Mouse (Mus musculus) gastrocnemius, adult 2 months (tissue): ENCODE measurements around the gene Fer. TPM values are rescaled to one million over a fixed set of nuclear protein-coding genes. Genes with fewer than 3 reads are reported as not detected.
A peak's percentile ranks its signal among the peaks of the same experiment; 100 is the strongest.
"Not testable (repeated sequence)": the region's sequence is repeated elsewhere in the genome, so short reads cannot be mapped to it uniquely, and the experiment has no call there.

Experiments
- DNase-seq: peaks from one replicate; pipeline ENCODE4 v3.0.0; 2022
- H3K27ac ChIP-seq: fragments of 200-600 bp; 2 replicates; pipeline ENCODE4 v1.8.1; 2022; ENCODE audit warnings: mild to moderate bottlenecking
- H3K4me3 ChIP-seq: fragments of 200-600 bp; 2 replicates; pipeline ENCODE4 v1.8.1; 2022; ENCODE audit warnings: mild to moderate bottlenecking, moderate library complexity
- CTCF ChIP-seq: fragments of 200-600 bp; IDR thresholded peaks from 2 replicates; pipeline ENCODE4 v1.8.1; 2022; ENCODE audit warnings: antibody characterized with exemption, mild to moderate bottlenecking, moderate library complexity
- intact Hi-C: fragments of 180-260 bp; cut with DNase I; formaldehyde crosslinking; loops from one replicate; pipeline ENCODE4 v1.15.1; 2025
- total RNA-seq, 2 experiments: library from RNA; stranded (reverse); gene quantifications; 2 replicates each; pipeline ENCODE4 v1.2.3; 2021

The Fer gene
- total RNA-seq, 2 experiments from 2014 or later, result 11.2 to 12.8 TPM

DNA sequence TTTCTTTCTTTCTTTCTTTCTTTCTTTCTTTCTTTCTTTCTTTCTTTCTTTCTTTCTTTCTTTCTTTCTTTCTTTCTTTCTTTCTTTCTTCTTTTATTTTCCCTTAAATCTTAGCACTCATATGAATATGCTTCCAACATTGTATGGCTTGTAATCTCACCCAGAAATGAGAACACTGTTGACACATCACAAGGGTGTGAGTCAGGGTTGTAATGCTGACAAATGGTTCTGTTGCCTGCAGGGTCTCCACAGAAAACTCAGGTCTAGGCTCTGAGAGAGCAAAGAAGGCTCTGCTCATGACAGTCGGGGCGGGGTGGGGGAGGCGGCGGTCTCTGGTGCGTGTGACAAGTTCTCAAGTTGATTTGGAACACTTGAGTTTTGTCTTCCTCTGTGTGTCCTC is 17.9 kb upstream of the Fer start:
- H3K4me3 ChIP-seq, result no peak overlapping the region
- TF ChIP-seq CTCF, result no peak
- H3K27ac ChIP-seq, result no peak overlapping the region
- DNase-seq, result no peak
- intact Hi-C loops, result no loop called here

DNA sequence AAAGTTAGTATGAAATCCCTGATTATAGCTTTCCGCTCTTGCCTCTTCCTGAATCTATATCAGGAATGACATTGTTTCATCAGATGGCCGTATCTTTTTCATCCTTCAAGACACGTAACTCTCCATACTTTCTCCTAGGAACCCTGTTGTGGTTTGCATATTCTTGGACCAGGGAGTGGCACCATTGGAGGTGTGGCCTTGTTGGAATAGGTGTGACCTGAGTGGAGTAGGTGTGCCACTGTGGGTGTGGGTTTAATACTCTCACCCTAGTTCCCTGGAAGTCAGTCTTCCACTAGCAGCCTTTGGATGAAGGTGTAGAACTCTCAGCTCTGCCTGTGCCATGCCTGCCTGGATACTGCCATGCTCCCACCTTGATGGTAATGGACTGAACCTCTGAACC is 17.1 kb upstream of the Fer start:
- intact Hi-C loops, H3K27ac ChIP-seq, DNase-seq, H3K4me3 ChIP-seq: not testable (repeated sequence)

- intact Hi-C loops, result no loop called here
- Histone ChIP-seq H3K4me3 (peak overlapping the region; percentile 79), H3K27ac (peak overlapping the region; percentile 83)
- no peak for DNase-seq
- TF ChIP-seq CTCF, result no peak
These were observed 13.7 kb upstream of the Fer start for GRCm38 (mm10) chr17:63849151-63849550.

- DNase-seq, result peak; percentile 91
- H3K4me3 ChIP-seq, result peak overlapping the region; percentile 79
- H3K27ac ChIP-seq, result peak overlapping the region; percentile 83
- intact Hi-C loops, result no loop called here
- TF ChIP-seq CTCF, result no peak
These were observed 13.3 kb upstream of the Fer start for GRCm38 (mm10) chr17:63849566-63849965.

GRCm38 (mm10) chr17:63850016-63850415 is 12.8 kb upstream of the Fer start:
- no peak for TF ChIP-seq CTCF
- H3K4me3 ChIP-seq, result peak overlapping the region; percentile 79
- DNase-seq, result no peak
- H3K27ac ChIP-seq, result peak overlapping the region; percentile 83; the same call in 1 of the 2 replicates
- intact Hi-C loops, result no loop called here

DNA sequence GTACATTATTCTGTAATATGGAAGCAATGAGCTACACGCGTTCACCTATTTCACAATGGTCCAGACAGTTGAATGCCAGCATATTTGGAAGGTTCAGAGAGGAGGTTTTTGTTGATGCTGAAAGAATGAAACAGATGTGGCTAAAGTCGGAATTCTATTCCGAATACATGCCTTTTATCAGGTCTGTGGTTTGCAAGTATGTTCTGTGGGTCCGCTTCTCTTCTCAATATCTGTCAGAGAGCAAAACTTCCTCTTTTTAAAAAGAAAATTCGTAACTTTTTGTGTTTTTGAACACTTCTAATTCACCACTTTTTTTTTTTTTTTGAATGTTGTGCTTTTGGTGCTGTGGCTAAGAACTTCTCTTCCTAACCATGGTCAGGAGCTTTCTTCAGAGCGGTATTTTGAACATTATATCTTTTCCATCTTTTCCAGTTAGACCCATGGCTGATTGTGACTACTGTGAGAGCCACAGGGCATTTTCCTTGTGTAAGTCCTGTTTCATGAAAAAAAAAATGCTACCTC is 5.8 kb upstream of the Fer start:
- H3K27ac ChIP-seq, result no peak overlapping the region
- intact Hi-C loops, result no loop called here
- no peak for TF ChIP-seq CTCF

GRCm38 (mm10) chr17:63860988-63861387 is 1.9 kb upstream of the Fer start:
- TF ChIP-seq CTCF, result no peak
- no peak overlapping the region for H3K27ac ChIP-seq
- intact Hi-C loops, result no loop called here
- no peak overlapping the region for H3K4me3 ChIP-seq
- DNase-seq, result no peak

More for the DNA sequence above, 5.8 kb upstream of the Fer start:
- no peak overlapping the region for H3K4me3 ChIP-seq
- no peak for DNase-seq

DNA sequence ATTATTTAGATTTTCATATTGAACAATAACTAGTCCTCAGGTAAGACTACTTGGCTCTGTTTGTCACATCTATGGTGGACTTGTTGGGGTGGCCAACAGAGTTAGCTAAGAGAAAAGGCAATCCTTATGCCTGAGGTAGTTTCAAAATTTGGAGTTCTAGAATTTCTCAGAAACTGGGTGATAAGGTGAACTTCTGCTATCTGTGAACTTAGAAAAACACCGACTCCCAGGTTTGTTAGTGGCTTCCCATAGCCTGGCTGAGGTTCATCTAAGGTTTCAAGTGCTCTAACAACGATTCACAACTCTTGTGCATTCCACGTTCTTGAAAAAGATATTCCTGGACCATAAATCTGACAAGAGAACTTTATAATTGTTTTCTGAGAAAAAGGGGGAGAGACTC is 463 bp upstream of the Fer start:
- no peak for DNase-seq

DNA sequence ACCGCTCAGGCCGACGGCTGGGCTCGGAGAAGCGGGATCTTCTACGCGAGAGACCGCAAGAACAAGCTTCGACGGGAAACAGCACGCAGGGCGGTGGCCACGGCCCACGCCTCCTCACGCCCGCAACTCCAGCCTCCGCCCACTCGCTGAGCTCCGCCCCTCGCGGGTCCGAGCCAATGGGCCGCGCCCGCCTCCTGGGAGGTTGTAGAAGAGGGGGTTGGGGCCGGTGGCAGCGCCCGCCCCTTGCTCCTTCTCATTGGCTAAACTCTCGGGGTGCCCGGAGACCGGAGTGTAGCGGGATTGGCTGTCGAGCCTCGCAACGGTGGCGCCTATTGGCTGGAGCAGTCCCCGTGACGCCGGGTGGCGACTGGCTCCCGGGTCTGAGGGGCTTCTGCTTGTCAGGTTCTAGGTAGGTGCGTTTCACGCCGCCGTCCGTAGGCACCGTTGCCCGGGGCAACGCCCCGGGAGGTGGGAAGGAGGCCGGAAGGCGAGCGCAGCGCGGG is 836 bp downstream of the Fer start, which contains the start of gene A930002H24Rik:
TSS of gene A930002H24Rik (minus strand) at position 145 of the 503 bp plus-strand sequence.
- intact Hi-C loops, result no loop called here
- no peak for TF ChIP-seq CTCF
- peak within 1 kb of the TSS; percentile 95 for H3K27ac ChIP-seq
- peak; percentile 100 for DNase-seq
- peak within 1 kb of the TSS; percentile 94 for H3K4me3 ChIP-seq

More for the DNA sequence above, 463 bp upstream of the Fer start:
- no peak overlapping the region for H3K27ac ChIP-seq
- H3K4me3 ChIP-seq, result peak overlapping the region; percentile 94
- intact Hi-C loops, result no loop called here
- TF ChIP-seq CTCF, result no peak

GRCm38 (mm10) chr17:63864171-63864571 is 1.3 kb downstream of the Fer start:
- DNase-seq, result peak; percentile 75
- no peak for TF ChIP-seq CTCF
- Histone ChIP-seq H3K27ac (peak overlapping the region; percentile 95), H3K4me3 (peak overlapping the region; percentile 94)
- intact Hi-C loops, result no loop called here

DNA sequence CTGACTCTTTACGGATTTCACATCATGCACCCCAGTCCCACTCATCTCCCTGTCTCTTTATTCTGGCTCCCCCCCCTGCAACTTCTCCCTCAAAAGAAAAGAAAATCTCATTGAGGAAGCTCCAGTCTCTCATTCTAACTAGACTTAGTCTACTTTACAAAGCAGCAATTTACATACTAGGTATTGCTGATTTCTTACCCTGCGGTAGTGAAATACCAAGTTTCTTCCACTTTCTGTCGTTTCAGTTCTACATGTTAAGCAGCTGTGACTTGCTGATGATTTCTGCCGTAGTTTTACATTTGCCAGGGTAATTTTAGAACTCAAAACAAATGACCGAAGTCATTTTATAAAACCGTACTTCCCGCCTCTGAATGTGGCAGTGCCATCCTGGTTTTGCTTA is 8.9 kb downstream of the Fer start:
- H3K4me3 ChIP-seq, result no peak overlapping the region
- H3K27ac ChIP-seq, result no peak overlapping the region
- TF ChIP-seq CTCF, result no peak
- DNase-seq, result no peak
- intact Hi-C loops, result no loop called here

GRCm38 (mm10) chr17:63878889-63879288 is 16.0 kb downstream of the Fer start:
- DNase-seq, result peak; percentile 31
- H3K4me3 ChIP-seq, result no peak overlapping the region
- H3K27ac ChIP-seq, result no peak overlapping the region
- intact Hi-C loops, result no loop called here
- no peak for TF ChIP-seq CTCF

GRCm38 (mm10) chr17:63880009-63880408 is 17.1 kb downstream of the Fer start:
- H3K27ac ChIP-seq, result no peak overlapping the region
- DNase-seq, result no peak
- no peak overlapping the region for H3K4me3 ChIP-seq
- intact Hi-C loops, result no loop called here
- no peak for TF ChIP-seq CTCF

GRCm38 (mm10) chr17:63886988-63887387 is 24.1 kb downstream of the Fer start:
- no peak for TF ChIP-seq CTCF
- intact Hi-C loops, result no loop called here
- no peak for DNase-seq
- Histone ChIP-seq H3K4me3 (no peak overlapping the region), H3K27ac (no peak overlapping the region)
